Mouse (Mus musculus): ENCODE measurements at regions not wholly inside any gene's neighbourhood (a gene's known extent, or its start where the extent isn't known, plus 50 kb on each side); places are given as distances from the start of the nearest gene placed in this dataset.

GRCm38 (mm10) chr14:92316773-92317172, 1573.7 kb downstream of the Pcdh9 start:
- ATAC-seq (ENCODE audit: low TSS enrichment) = peak; percentile 90

- ATAC-seq (ENCODE audit: low TSS enrichment) = no peak
Measured at GRCm38 (mm10) chr14:92303940-92304339, 1586.5 kb downstream of the Pcdh9 start.

- ATAC-seq (ENCODE audit: low TSS enrichment) = peak; percentile 95
Measured at GRCm38 (mm10) chr14:92271200-92271599, 1619.3 kb downstream of the Pcdh9 start.

- no peak for ATAC-seq (ENCODE audit: low TSS enrichment)
Measured at GRCm38 (mm10) chr14:92222746-92223145, 1667.7 kb downstream of the Pcdh9 start.
